Mouse (Mus musculus) thymus, adult 2 months (tissue): Measurements from ENCODE around the gene Scg3. TPM values are rescaled to one million over a fixed set of nuclear protein-coding genes. Genes with fewer than 3 reads are reported as not detected.
"Not testable (repeated sequence)": the region's sequence is repeated elsewhere in the genome, so short reads cannot be mapped to it uniquely, and the experiment has no call there.

ENCODE experiments used
- DNase-seq: peaks from one replicate; pipeline ENCODE4 v3.0.0; 2021
- H3K27ac ChIP-seq: fragments of 200-500 bp; 2 replicates; pipeline ENCODE4 v1.5.1; 2012; ENCODE audit warnings: low read length, control low read depth; ENCODE audit not compliant: control insufficient read depth, insufficient read depth
- H3K27me3 ChIP-seq: fragments of 200-500 bp; 2 replicates; pipeline ENCODE4 v1.6.1; 2012; ENCODE audit warnings: mild to moderate bottlenecking, low read length, moderate library complexity, mixed read lengths; ENCODE audit not compliant: control insufficient read depth, insufficient read depth
- H3K36me3 ChIP-seq: fragments of 200-500 bp; 2 replicates; pipeline ENCODE4 v1.6.1; 2012; ENCODE audit warnings: mild to moderate bottlenecking, low read length, moderate library complexity; ENCODE audit not compliant: control insufficient read depth, insufficient read depth
- H3K4me1 ChIP-seq: fragments of 200-500 bp; replicated peaks from 2 replicates; pipeline ENCODE4 v1.6.1; 2012; ENCODE audit warnings: low read length; ENCODE audit not compliant: control insufficient read depth, insufficient read depth
- H3K4me3 ChIP-seq: fragments of 200-500 bp; 2 replicates; pipeline ENCODE4 v1.5.1; 2012; ENCODE audit warnings: mild to moderate bottlenecking, low read length, control low read depth, moderate library complexity; ENCODE audit not compliant: control insufficient read depth, insufficient read depth
- CTCF ChIP-seq: fragments of 200-500 bp; IDR thresholded peaks from 2 replicates; pipeline ENCODE4 v1.5.1; 2012; ENCODE audit warnings: mild to moderate bottlenecking, control low read depth, low read length, moderate library complexity, borderline replicate concordance; ENCODE audit not compliant: control insufficient read depth, poor library complexity, insufficient read depth; ENCODE audit errors: extremely low read depth
- POLR2A ChIP-seq: fragments of 200-500 bp; IDR thresholded peaks from 2 replicates; pipeline ENCODE4 v1.6.1; 2012; ENCODE audit warnings: mild to moderate bottlenecking, low read length, control low read depth, moderate library complexity; ENCODE audit not compliant: control insufficient read depth, poor library complexity, insufficient read depth; ENCODE audit errors: extremely low read depth
- WGBS: fragments of 180-500 bp; shearing (Covaris S2); methylation state at CpG from one replicate; pipeline ENCODE4 v1.1.7; 2018; 5-methylcytosine and 5-hydroxymethylcytosine counted together
- polyA plus RNA-seq: library from polyadenylated mRNA; depleted of rRNA; stranded (reverse); fragments of >200 nt; gene quantifications from 2 replicates; pipeline ENCODE4 v1.2.3, GENCODE M21; 2012

The Scg3 gene
- polyA plus RNA-seq, 1 experiment = 0.15 TPM

DNA sequence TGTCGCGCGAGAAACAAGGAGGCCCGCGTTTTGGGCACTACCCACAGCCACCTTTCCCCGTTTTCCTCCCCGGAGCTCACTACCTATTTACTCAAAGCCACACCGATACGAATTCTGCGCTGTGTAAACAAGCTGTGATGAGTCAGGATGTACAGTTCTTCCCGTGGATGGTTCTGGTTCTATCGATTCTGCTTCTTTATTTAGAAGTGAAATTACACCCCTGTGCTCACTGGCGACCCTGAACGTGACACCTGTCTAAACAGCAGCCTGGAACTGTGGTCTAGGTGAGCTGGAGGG, 57.6 kb downstream of the Scg3 start:
- Histone ChIP-seq H3K4me3 (peak overlapping the region; percentile 72), H3K27me3 (peaks cover 2% of the 10 kb centered on the region; the same call in 1 of the 2 replicates), H3K36me3 (no peaks in the 10 kb centered on the region), H3K27ac (no peak overlapping the region), H3K4me1 (peaks cover 2% of the 10 kb centered on the region)
- no peak for DNase-seq
- WGBS = 4% methylated on average over 14 of the region's 14 CpGs
- TF ChIP-seq CTCF (no peak), POLR2A (no peak)

DNA sequence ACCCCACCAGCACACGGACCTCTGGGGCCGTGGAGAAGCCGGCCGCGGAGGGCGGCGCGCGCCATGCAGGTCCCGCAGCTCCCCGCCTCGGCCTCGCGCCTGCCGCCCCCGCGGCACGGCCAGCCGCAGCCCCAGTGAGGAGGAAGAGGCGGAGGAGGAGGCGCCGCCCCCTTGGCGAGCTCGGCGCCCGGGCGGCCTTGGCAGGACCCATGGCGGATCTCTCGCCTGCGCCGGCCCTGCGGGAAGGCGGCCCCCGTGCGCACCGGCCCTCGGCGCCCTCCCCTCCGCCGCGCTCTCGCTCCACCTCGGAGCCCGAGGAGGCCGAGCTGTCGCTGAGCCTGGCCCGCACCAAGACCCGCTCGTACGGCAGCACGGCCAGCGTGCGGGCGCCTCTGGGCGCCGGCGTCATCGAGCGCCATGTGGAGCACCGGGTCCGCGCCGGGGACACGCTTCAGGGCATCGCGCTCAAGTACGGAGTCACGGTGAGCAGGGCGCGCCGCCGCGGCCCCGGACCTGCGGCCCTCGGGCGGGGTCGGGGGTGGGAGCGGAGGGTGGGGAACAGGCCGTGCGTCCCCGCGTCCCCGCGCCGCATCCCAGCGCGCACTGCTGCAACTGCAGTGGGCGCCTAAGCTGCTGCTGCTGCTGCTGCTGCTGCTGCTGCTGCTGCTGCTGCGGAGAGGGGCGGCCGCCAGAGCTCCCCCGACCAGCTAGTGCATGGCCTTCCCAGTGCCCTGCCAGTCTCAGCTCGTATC, 58.1 kb downstream of the Scg3 start, which contains the start of gene Lysmd2:
TSS of gene Lysmd2 (plus strand) at position 186 of the 752 bp plus-strand sequence.
- Histone ChIP-seq H3K27me3 (peaks cover 2% of the 10 kb centered on the region; the same call in 1 of the 2 replicates), H3K4me3 (peak within 1 kb of the TSS; percentile 72), H3K4me1 (no peaks in the 10 kb centered on the region), H3K36me3 (no peaks in the 10 kb centered on the region), H3K27ac (no peak within 1 kb of the TSS)
- DNase-seq = peak; percentile 22
- TF ChIP-seq POLR2A (no peak), CTCF (no peak)
- whole genome bisulfite sequencing = 1% methylated on average over 94 of the region's 94 CpGs

DNA sequence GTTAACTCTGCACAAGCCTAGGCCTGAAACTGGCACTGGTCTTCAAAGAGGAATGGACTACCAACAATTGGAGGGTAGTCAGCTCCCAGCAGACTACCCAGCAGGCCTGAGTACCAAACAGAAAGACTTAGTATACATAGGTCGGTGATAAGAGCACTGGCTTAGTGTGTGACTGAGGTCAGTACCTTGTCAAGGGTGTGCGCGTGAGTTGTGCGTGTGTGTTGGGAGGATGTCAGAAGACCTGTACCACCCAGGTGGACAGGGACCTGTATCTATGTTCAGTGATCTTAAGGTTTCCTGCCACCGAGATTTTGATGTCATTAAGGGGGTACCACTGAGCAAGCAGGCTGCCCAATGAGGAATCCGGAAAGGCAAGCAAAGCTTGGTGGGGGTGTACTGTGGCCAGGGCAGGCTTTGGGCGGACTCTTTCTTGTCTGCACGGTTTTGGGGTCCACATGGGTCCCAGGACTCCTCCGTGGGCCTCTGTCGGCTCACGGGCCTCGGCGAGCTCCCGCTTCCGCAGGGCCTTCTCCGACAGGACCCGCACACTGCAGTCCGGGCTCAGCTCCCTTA, 58.8 kb downstream of the Scg3 start:
- no peaks in the 10 kb centered on the region for H3K36me3 ChIP-seq
- H3K4me3 ChIP-seq = peak overlapping the region; percentile 72
- DNase-seq = no peak
- no peak overlapping the region for H3K27ac ChIP-seq
- H3K27me3 ChIP-seq = peaks cover 2% of the 10 kb centered on the region; the same call in 1 of the 2 replicates
- 25% methylated on average over 18 of the region's 18 CpGs for WGBS
- H3K4me1 ChIP-seq = no peaks in the 10 kb centered on the region
- TF ChIP-seq CTCF (no peak), POLR2A (no peak)

DNA sequence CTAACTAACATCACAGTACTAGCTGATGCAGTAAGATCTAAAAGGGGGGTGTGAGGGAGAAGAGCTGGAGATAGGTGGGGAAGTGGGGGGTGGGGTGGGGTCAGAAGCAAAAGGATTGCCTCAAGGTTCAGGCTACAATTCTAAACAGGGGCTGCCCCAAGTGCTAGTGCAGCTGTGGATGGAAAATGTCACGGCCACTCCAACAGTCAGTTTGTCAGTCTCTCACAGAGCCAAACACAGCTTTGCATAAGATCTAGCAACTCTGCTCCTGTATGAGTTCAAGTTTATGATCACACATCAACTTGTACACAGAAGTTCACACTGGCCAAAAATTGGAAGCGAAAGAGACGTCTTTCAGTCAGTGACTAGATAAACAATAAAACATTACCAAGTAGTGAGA, 62.4 kb downstream of the Scg3 start:
- H3K36me3 ChIP-seq = no peaks in the 10 kb centered on the region
- no peak overlapping the region for H3K4me3 ChIP-seq
- 91% methylated on average over 3 of the region's 3 CpGs for WGBS
- H3K4me1 ChIP-seq = no peaks in the 10 kb centered on the region
- TF ChIP-seq POLR2A (no peak), CTCF (no peak)
- H3K27me3 ChIP-seq = peaks cover 2% of the 10 kb centered on the region; the same call in 1 of the 2 replicates
- DNase-seq = no peak
- H3K27ac ChIP-seq = no peak overlapping the region

DNA sequence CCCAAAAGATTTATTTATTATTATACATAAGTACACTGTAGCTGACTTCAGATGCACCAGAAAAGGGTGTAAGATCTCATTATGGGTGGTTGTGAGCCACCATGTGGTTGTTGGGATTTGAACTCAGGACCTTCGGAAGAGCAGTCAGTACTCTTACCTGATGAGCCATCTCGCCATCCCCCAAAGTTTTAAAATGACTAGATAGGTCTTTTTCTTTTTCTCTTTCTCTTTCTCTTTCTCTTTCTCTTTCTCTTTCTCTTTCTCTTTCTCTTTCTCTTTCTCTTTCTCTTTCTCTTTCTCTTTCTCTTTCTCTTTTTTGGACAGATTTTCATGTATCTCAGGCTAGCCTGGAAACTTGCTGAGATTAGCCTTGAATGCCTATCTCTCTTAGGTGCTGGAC, 64.1 kb downstream of the Scg3 start:
- DNase-seq, H3K4me3 ChIP-seq, H3K27ac ChIP-seq, H3K27me3 ChIP-seq, H3K4me1 ChIP-seq, H3K36me3 ChIP-seq: not testable (repeated sequence)
- 95% methylated on average over 2 of the region's 2 CpGs for WGBS

DNA sequence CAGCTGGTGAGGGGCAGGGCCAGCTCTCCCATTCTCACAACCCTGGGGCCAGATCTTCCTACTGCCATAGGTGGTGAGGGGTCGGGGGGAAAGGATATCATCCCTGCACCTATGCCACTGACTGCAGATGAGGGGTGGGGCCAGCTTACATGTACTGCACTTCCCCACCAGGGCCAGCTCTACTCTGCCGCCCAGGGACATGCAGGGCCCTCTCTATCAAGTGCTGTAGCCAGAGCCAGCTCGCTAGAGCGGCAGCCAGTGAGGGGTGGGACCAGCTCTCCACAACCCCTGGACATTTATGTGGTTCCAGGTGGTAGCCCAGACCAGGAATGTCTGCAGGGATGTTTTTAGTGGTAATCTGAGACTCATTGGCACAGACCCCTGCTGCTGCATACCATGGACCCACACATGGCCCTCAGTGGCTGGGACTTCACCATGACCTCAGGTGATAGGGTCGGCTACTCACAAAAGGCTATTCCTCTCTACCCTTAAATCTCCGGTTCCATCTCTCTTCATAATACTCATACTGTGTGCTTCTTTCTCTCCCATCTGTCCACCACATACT, 64.9 kb downstream of the Scg3 start:
- Histone ChIP-seq H3K36me3 (no peaks in the 10 kb centered on the region), H3K4me3 (no peak overlapping the region), H3K4me1 (no peaks in the 10 kb centered on the region), H3K27ac (no peak overlapping the region), H3K27me3 (no peaks in the 10 kb centered on the region)
- no peak for DNase-seq
- TF ChIP-seq POLR2A (no peak), CTCF (no peak)
- 91% methylated on average over 6 of the region's 6 CpGs for WGBS
